Mouse (Mus musculus) brain, embryonic 14.5 days (tissue): ENCODE results near the gene Dlgap4.

Experiments
- CTCF ChIP-seq: fragments of 200-500 bp; IDR thresholded peaks from 2 replicates; pipeline ENCODE4 v1.5.1; 2012; ENCODE audit warnings: inconsistent platforms, mild to moderate bottlenecking, moderate library complexity, borderline replicate concordance; ENCODE audit not compliant: insufficient read depth, insufficient read length; ENCODE audit errors: extremely low read depth
- POLR2A ChIP-seq: fragments of 200-500 bp; IDR thresholded peaks from 2 replicates; pipeline ENCODE4 v1.6.1; 2012; ENCODE audit warnings: mild to moderate bottlenecking, inconsistent platforms, borderline replicate concordance; ENCODE audit not compliant: poor library complexity, insufficient read depth, insufficient read length, severe bottlenecking; ENCODE audit errors: extremely low read depth

GRCm38 (mm10) chr2:156582887-156583286 is 30.6 kb upstream of the Dlgap4 start:
- TF ChIP-seq CTCF, result no peak
- TF ChIP-seq POLR2A, result no peak
